Mouse (Mus musculus) midbrain, embryonic 11.5 days (tissue): ENCODE measurements around the gene Rgs11. TPM values are rescaled to one million over a fixed set of nuclear protein-coding genes. Genes with fewer than 3 reads are reported as not detected.
A peak's percentile ranks its signal among the peaks of the same experiment; 100 is the strongest.

Source experiments
- ATAC-seq: fragments of 200-750 bp; cut with Nextera tagmentation; 2 replicates; pipeline ENCODE4 v1.8.0; 2017; ENCODE audit warnings: moderate TSS enrichment, moderate library complexity; ENCODE audit not compliant: low FRiP score
- DNase-seq: peaks from one replicate; pipeline ENCODE4 v3.0.0; 2015; ENCODE audit warnings: low spot score; ENCODE audit errors: missing footprints
- H3K27ac ChIP-seq: fragments of 300-500 bp; sonication (generic); 2 replicates; pipeline ENCODE4 v1.5.1; 2014; ENCODE audit warnings: low read depth, low read length
- H3K27me3 ChIP-seq: fragments of 300-500 bp; sonication (generic); 2 replicates; pipeline ENCODE4 v1.6.1; 2014; ENCODE audit warnings: mild to moderate bottlenecking, low read length, moderate library complexity, mixed read lengths; ENCODE audit not compliant: control insufficient read depth, insufficient read depth
- H3K36me3 ChIP-seq: fragments of 300-500 bp; sonication (generic); 2 replicates; pipeline ENCODE4 v1.6.1; 2014; ENCODE audit warnings: mild to moderate bottlenecking, low read length, moderate library complexity, mixed read lengths; ENCODE audit not compliant: control insufficient read depth, insufficient read depth
- H3K4me1 ChIP-seq: fragments of 300-500 bp; sonication (generic); 2 replicates; pipeline ENCODE4 v1.6.1; 2014; ENCODE audit warnings: low read length; ENCODE audit not compliant: control insufficient read depth, insufficient read depth
- H3K4me2 ChIP-seq: fragments of 300-500 bp; sonication (generic); 2 replicates; pipeline ENCODE4 v1.6.1; 2014; ENCODE audit warnings: mild to moderate bottlenecking, moderate library complexity
- H3K4me3 ChIP-seq: fragments of 300-500 bp; sonication (generic); 2 replicates; pipeline ENCODE4 v1.5.1; 2014; ENCODE audit warnings: low read depth, low read length
- H3K9ac ChIP-seq: fragments of 300-500 bp; sonication (generic); 2 replicates; pipeline ENCODE4 v1.6.1; 2014; ENCODE audit warnings: low read length
- H3K9me3 ChIP-seq: fragments of 300-500 bp; sonication (generic); 2 replicates; pipeline ENCODE4 v1.6.1; 2016; ENCODE audit warnings: low read length; ENCODE audit not compliant: control insufficient read depth
- WGBS: fragments of 180-500 bp; shearing (Covaris S2); extraction: QIAGEN DNeasy Blood & Tissue Kit; methylation state at CpG from one replicate; pipeline ENCODE4 v1.1.7; 2014; 5-methylcytosine and 5-hydroxymethylcytosine counted together
- polyA plus RNA-seq: library from polyadenylated mRNA; unstranded; fragments of >200 nt; fragmentation: Nextera tagmentation; extraction: Ambion mirVana; gene quantifications from 2 replicates; pipeline ENCODE4 v1.2.1, GENCODE M21; 2014

Gene Rgs11
- polyA plus RNA-seq, 1 experiment from 2014 or later: 0.40 TPM

DNA sequence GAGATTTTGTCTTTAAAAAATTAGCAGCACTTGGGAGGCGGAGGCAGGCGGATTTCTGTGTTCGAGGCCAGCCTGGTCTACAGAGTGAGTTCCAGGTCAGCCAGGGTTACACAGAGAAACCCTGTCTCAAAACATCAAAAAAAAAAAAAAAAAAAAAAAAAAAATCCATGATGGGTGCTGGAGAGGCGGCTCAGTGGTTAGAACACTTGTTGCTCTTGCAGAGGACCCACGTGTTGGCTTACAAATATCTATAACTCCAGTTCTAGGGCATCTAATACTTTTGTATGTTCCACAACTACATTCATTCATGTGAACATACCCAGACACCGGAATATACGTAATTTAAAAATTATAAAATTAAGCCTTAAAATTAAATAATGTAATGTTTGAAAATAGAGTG is 52.6 kb downstream of the Rgs11 start:
- WGBS: 96% methylated on average over 7 of the region's 7 CpGs
- peaks cover 11% of the 10 kb centered on the region for H3K4me1 ChIP-seq

More for the DNA sequence above, 52.6 kb downstream of the Rgs11 start:
- H3K27ac ChIP-seq: no peak overlapping the region
- no peaks in the 10 kb centered on the region for H3K9me3 ChIP-seq
- no peaks in the 10 kb centered on the region for H3K27me3 ChIP-seq
- peaks cover 14% of the 10 kb centered on the region for H3K36me3 ChIP-seq
- DNase-seq (peak; percentile 78), ATAC-seq (no peak)
- no peak overlapping the region for H3K4me3 ChIP-seq
- H3K4me2 ChIP-seq: no peak overlapping the region
- no peak overlapping the region for H3K9ac ChIP-seq

Other genes starting within 250 kb of the Rgs11 start
- 19.0 and 21.5 TPM in 2 replicates for gene Capn15, start 217.2 kb upstream of the Rgs11 start, polyA plus RNA-seq
- 18.1 and 18.2 TPM in 2 replicates for gene Rab11fip3, start 133.4 kb upstream of the Rgs11 start, polyA plus RNA-seq
- gene Decr2, start 112.6 kb upstream of the Rgs11 start, polyA plus RNA-seq: 17.0 and 18.1 TPM in 2 replicates
- 51.5 and 57.7 TPM in 2 replicates for gene Nme4, start 107.3 kb upstream of the Rgs11 start, polyA plus RNA-seq
- gene Tmem8, start 89.7 kb upstream of the Rgs11 start, polyA plus RNA-seq: 1.1 and 1.3 TPM in 2 replicates
- gene Mrpl28, start 79.5 kb upstream of the Rgs11 start, polyA plus RNA-seq: 256 and 275 TPM in 2 replicates
- 11.4 and 12.7 TPM in 2 replicates for gene Axin1, start 64.3 kb upstream of the Rgs11 start, polyA plus RNA-seq
- gene Pdia2, start 3.9 kb upstream of the Rgs11 start, polyA plus RNA-seq: 0.18 and 0.30 TPM in 2 replicates
- 5.8 and 6.4 TPM in 2 replicates for gene Arhgdig, start 4.8 kb downstream of the Rgs11 start, polyA plus RNA-seq
- 16.9 and 19.6 TPM in 2 replicates for gene Fam234a, start 41.3 kb downstream of the Rgs11 start, polyA plus RNA-seq
- gene Luc7l, start 49.9 kb downstream of the Rgs11 start, polyA plus RNA-seq: 127 and 137 TPM in 2 replicates
- gene Neurl1b, start 211.9 kb downstream of the Rgs11 start, polyA plus RNA-seq: 0.18 and 0.46 TPM in 2 replicates